Mouse (Mus musculus) retina, postnatal 7 days (tissue): ENCODE measurements at regions not wholly inside any gene's neighbourhood (a gene's known extent, or its start where the extent isn't known, plus 50 kb on each side); places are given as distances from the start of the nearest gene placed in this dataset.

Experiments used
- DNase-seq: peaks from one replicate; pipeline ENCODE4 v3.0.0-alpha.2; 2012; ENCODE audit warnings: low read depth, low spot score

- no peak for DNase-seq
Observed at GRCm38 (mm10) chr12:12820668-12821351, 120.9 kb downstream of the Mycn start.

GRCm38 (mm10) chr12:12819746-12820145, 122.0 kb downstream of the Mycn start:
- no peak for DNase-seq

- no peak for DNase-seq
Observed at GRCm38 (mm10) chr12:12814693-12815092, 127.0 kb downstream of the Mycn start.

GRCm38 (mm10) chr12:12812873-12813272, 128.8 kb downstream of the Mycn start:
- DNase-seq: peak; percentile 76

- no peak for DNase-seq
Observed at GRCm38 (mm10) chr12:12810943-12811342, 130.8 kb downstream of the Mycn start.

GRCm38 (mm10) chr12:12810159-12810885, 131.4 kb downstream of the Mycn start:
- peak; percentile 24 for DNase-seq

GRCm38 (mm10) chr12:12808120-12808519, 133.6 kb downstream of the Mycn start:
- no peak for DNase-seq

- DNase-seq: no peak
Observed at GRCm38 (mm10) chr12:12803602-12804001, 138.1 kb downstream of the Mycn start.

- DNase-seq: no peak
Observed at GRCm38 (mm10) chr12:12802396-12802795, 139.3 kb downstream of the Mycn start.

GRCm38 (mm10) chr12:12801700-12802099, 140.0 kb downstream of the Mycn start:
- DNase-seq: no peak

GRCm38 (mm10) chr12:12800120-12800519, 141.6 kb downstream of the Mycn start:
- DNase-seq: no peak

GRCm38 (mm10) chr12:12789052-12789451, 152.7 kb downstream of the Mycn start:
- no peak for DNase-seq

- no peak for DNase-seq
Observed at GRCm38 (mm10) chr12:12788263-12788852, 153.4 kb downstream of the Mycn start.

- DNase-seq: no peak
Observed at GRCm38 (mm10) chr12:12787608-12788262, 154.0 kb downstream of the Mycn start.

- no peak for DNase-seq
Observed at GRCm38 (mm10) chr12:12787161-12787560, 154.6 kb downstream of the Mycn start.

- no peak for DNase-seq
Observed at GRCm38 (mm10) chr12:12783699-12784605, 157.8 kb downstream of the Mycn start.

GRCm38 (mm10) chr12:12781526-12781925, 160.2 kb downstream of the Mycn start:
- no peak for DNase-seq

GRCm38 (mm10) chr12:12778563-12779256, 163.0 kb downstream of the Mycn start:
- DNase-seq: no peak

- DNase-seq: no peak
Observed at GRCm38 (mm10) chr12:12777422-12777821, 164.3 kb downstream of the Mycn start.

GRCm38 (mm10) chr12:12776783-12777182, 164.9 kb downstream of the Mycn start:
- no peak for DNase-seq

GRCm38 (mm10) chr12:12770970-12771369, 170.7 kb downstream of the Mycn start:
- DNase-seq: no peak
